ENCODE assay signal across 29 mouse cellular contexts in genomic region chr12:4042411-4042810, GRCm38 (mm10). TPM values are rescaled to one million over a fixed set of nuclear protein-coding genes. Genes with fewer than 3 reads are reported as not detected.
DNase-seq lines count a peak whose midpoint lies in the region; ATAC-seq and TF ChIP-seq lines count a peak whose summit lies in the region.
"Had no signal": no experiment of that assay in that cellular context is flagged by ENCODE, and none has a peak within 500 bp of the region (broad histone marks: within the 10 kb centered on the region; RNA-seq: fewer than 3 reads in every experiment).

No protein-coding gene starts in this region.

- WGBS in heart, embryonic 13.5 days, result 31% methylated on average over 5 of the region's 5 CpGs
- WGBS in heart, embryonic 14.5 days, result 24% methylated on average over 5 of the region's 5 CpGs
- WGBS in heart, embryonic 15.5 days, result 37% methylated on average over 5 of the region's 5 CpGs
- 67% methylated on average over 5 of the region's 5 CpGs for WGBS in stomach, postnatal 0 days

- DNase-seq in heart, adult 18-20 months, result peak; percentile 22 to 36
- DNase-seq in heart, postnatal 36 days, result no peak
- no peak for DNase-seq in heart, postnatal 14 days
- no peak for DNase-seq in stomach, postnatal 0 days (ENCODE audit: low spot score)
- DNase-seq: adrenal gland, postnatal 25 days; B cell, adult 2 months; cerebellum, adult 11-12 months; cerebellum, adult 9-11 months; embryo, embryonic 11 days; gastrocnemius, postnatal 14 days; kidney, adult 18-20 months; kidney, postnatal 36 days; layer of hippocampus, postnatal 36 days; liver; lung, adult 2 months; lung, postnatal 10 days; thymus, postnatal 14 days had no signal

- peak overlapping the region; percentile 61 for H3K9ac ChIP-seq in heart, embryonic 13.5 days
- H3K9ac ChIP-seq in heart, embryonic 14.5 days (ENCODE audit: low read length), result peak overlapping the region; percentile 28; the same call in 1 of the 2 replicates
- no peak overlapping the region for H3K9ac ChIP-seq in heart, embryonic 15.5 days
- H3K9ac ChIP-seq in stomach, postnatal 0 days (ENCODE audit: low read length), result no peak overlapping the region
- H3K9ac ChIP-seq: embryonic facial prominence, embryonic 13.5 days; liver, embryonic 14.5 days; neural tube, embryonic 13.5 days had no signal

- no peak overlapping the region for H3K4me3 ChIP-seq in heart, embryonic 13.5 days
- no peak overlapping the region for H3K4me3 ChIP-seq in heart, embryonic 14.5 days (ENCODE audit: control insufficient read depth in 1 of 2, insufficient read depth in 1 of 2, low read depth in 1 of 2, low read length in 2 of 2)
- no peak overlapping the region for H3K4me3 ChIP-seq in heart, embryonic 15.5 days
- H3K4me3 ChIP-seq in stomach, postnatal 0 days (ENCODE audit: low read depth, low read length), result no peak overlapping the region
- H3K4me3 ChIP-seq: embryonic facial prominence, embryonic 13.5 days; erythroblast, embryonic 14.5 days; myocyte; neural tube, embryonic 13.5 days had no signal

- H3K4me2 ChIP-seq in heart, embryonic 13.5 days, result peak overlapping the region; percentile 27
- peak overlapping the region; percentile 32; the same call in 1 of the 2 replicates for H3K4me2 ChIP-seq in heart, embryonic 14.5 days (ENCODE audit: low read length)
- H3K4me2 ChIP-seq in heart, embryonic 15.5 days, result peak overlapping the region; percentile 31
- no peak overlapping the region for H3K4me2 ChIP-seq in stomach, postnatal 0 days (replicated peaks; ENCODE audit: low read depth)
- H3K4me2 ChIP-seq: embryonic facial prominence, embryonic 13.5 days; neural tube, embryonic 13.5 days had no signal

- no peaks in the 10 kb centered on the region for H3K36me3 ChIP-seq in heart, embryonic 13.5 days
- no peaks in the 10 kb centered on the region for H3K36me3 ChIP-seq in heart, embryonic 14.5 days (ENCODE audit: control insufficient read depth, insufficient read depth, low read length)
- H3K36me3 ChIP-seq in heart, embryonic 15.5 days, result no peaks in the 10 kb centered on the region
- no peaks in the 10 kb centered on the region for H3K36me3 ChIP-seq in stomach, postnatal 0 days (ENCODE audit: control insufficient read depth, insufficient read depth, low read length)
- H3K36me3 ChIP-seq: embryonic facial prominence, embryonic 13.5 days; neural tube, embryonic 13.5 days had no signal

- intact Hi-C loops in heart, postnatal 36 days (cut with DNase I), result no loop called here
- intact Hi-C loops in heart, postnatal 14 days (cut with DNase I), result loop anchor here (5.0 kb wide), 1 partner anchor 35 kb away; no protein-coding TSS in a partner anchor

- TF ChIP-seq CTCF in stomach, postnatal 0 days (IDR thresholded peaks at IDR 0.05; ENCODE audit: low read depth), result no peak

- TF ChIP-seq EP300 in stomach, postnatal 0 days (optimal IDR thresholded peaks at IDR 0.05), result no peak

- ATAC-seq in heart, embryonic 13.5 days (ENCODE audit: extremely low read depth, insufficient number of reproducible peaks, low FRiP score, low TSS enrichment), result no peak
- no peak for ATAC-seq in heart, embryonic 14.5 days (ENCODE audit: insufficient number of reproducible peaks, insufficient read depth, low FRiP score, low read depth)
- no peak for ATAC-seq in heart, embryonic 15.5 days (replicated peaks; ENCODE audit: insufficient number of reproducible peaks, insufficient read depth, low FRiP score, low read depth)
- no peak for ATAC-seq in granulocyte monocyte progenitor cell, adult 5-6 weeks (replicated peaks; ENCODE audit: poor library complexity, severe bottlenecking)
- no peak for ATAC-seq in stomach, postnatal 0 days (ENCODE audit: low FRiP score, low TSS enrichment)
- ATAC-seq: forebrain, embryonic 16.5 days; hindbrain, embryonic 16.5 days had no signal

- H3K4me1 ChIP-seq in heart, embryonic 13.5 days, result peaks cover 48% of the 10 kb centered on the region
- H3K4me1 ChIP-seq in heart, embryonic 14.5 days (ENCODE audit: control insufficient read depth in 2 of 2, insufficient read depth in 2 of 2, low read length in 2 of 2), result peaks cover 21 to 33% of the 10 kb centered on the region in 2 experiments
- H3K4me1 ChIP-seq in heart, embryonic 15.5 days (replicated peaks), result peaks cover 42% of the 10 kb centered on the region
- peaks cover 2% of the 10 kb centered on the region; the same call in 1 of the 2 replicates for H3K4me1 ChIP-seq in stomach, postnatal 0 days (replicated peaks; ENCODE audit: control insufficient read depth, insufficient read depth)

- H3K9me3 ChIP-seq in heart, embryonic 13.5 days, result no peaks in the 10 kb centered on the region
- no peaks in the 10 kb centered on the region for H3K9me3 ChIP-seq in heart, embryonic 14.5 days (ENCODE audit: control insufficient read depth, low read length)
- no peaks in the 10 kb centered on the region for H3K9me3 ChIP-seq in heart, embryonic 15.5 days (replicated peaks)
- H3K9me3 ChIP-seq in stomach, postnatal 0 days (ENCODE audit: control insufficient read depth, low read length), result no peaks in the 10 kb centered on the region
- H3K9me3 ChIP-seq: embryonic facial prominence, embryonic 13.5 days; neural tube, embryonic 13.5 days had no signal

- H3K27me3 ChIP-seq in heart, embryonic 13.5 days (replicated peaks), result peaks cover 8% of the 10 kb centered on the region; the same call in 1 of the 2 replicates
- H3K27me3 ChIP-seq in heart, embryonic 14.5 days (ENCODE audit: control insufficient read depth, insufficient read depth, low read length), result no peaks in the 10 kb centered on the region; the same call in 1 of the 2 replicates
- no peaks in the 10 kb centered on the region for H3K27me3 ChIP-seq in heart, embryonic 15.5 days
- no peaks in the 10 kb centered on the region for H3K27me3 ChIP-seq in stomach, postnatal 0 days (ENCODE audit: control insufficient read depth, insufficient read depth, low read length)
- H3K27me3 ChIP-seq: neural tube, embryonic 13.5 days had no signal

- peak overlapping the region; percentile 86 for H3K27ac ChIP-seq in heart, embryonic 13.5 days (replicated peaks)
- H3K27ac ChIP-seq in heart, embryonic 14.5 days (replicated peaks in 1 of 2; ENCODE audit: control insufficient read depth in 1 of 2, insufficient read depth in 1 of 2, low read depth in 2 of 2, low read length in 2 of 2), result peak overlapping the region; percentile 54 to 72
- peak overlapping the region; percentile 73 for H3K27ac ChIP-seq in heart, embryonic 15.5 days
- H3K27ac ChIP-seq in stomach, postnatal 0 days (replicated peaks), result no peak overlapping the region
- H3K27ac ChIP-seq: embryonic facial prominence, embryonic 13.5 days; liver, embryonic 14.5 days; macrophage; neural tube, embryonic 13.5 days had no signal

RNA-seq across cellular contexts. Expression of gene Efr3b, which starts 3.7 kb away (rescaled TPM):
- 10 to 100 TPM in 1 of 2 experiments, 1 to 10 TPM in 1; 5.2 to 11.0 TPM for total RNA-seq in heart, adult 18-20 months (2021)
- 1 to 10 TPM; 6.3 to 6.4 TPM for total RNA-seq in heart, postnatal 36 days (2021)
- polyA plus RNA-seq in heart, embryonic 13.5 days (2015; fragmentation: Nextera tagmentation; extraction: Ambion mirVana), result 5.9 and 6.2 TPM in 2 replicates
- 10 to 100 TPM in 1 of 2 experiments, 1 to 10 TPM in 1; 9.4 to 10.1 TPM for total RNA-seq in heart, postnatal 14 days (2021)
- polyA plus RNA-seq in heart, embryonic 14.5 days (2014; fragmentation: Nextera tagmentation; extraction: Ambion mirVana), result 4.4 and 5.6 TPM in 2 replicates
- 5.1 and 5.4 TPM in 2 replicates for polyA plus RNA-seq in heart, embryonic 15.5 days (2015; fragmentation: Nextera tagmentation; extraction: Ambion mirVana)
- 0.21 and 0.58 TPM in 2 replicates for total RNA-seq in granulocyte monocyte progenitor cell, adult 5-6 weeks (2014; fragmentation: Nextera tagmentation)
- 0.13 and 0.21 TPM in 2 replicates for total RNA-seq in granulocyte monocyte progenitor cell, adult 5-6 weeks (2017)
- polyA plus RNA-seq in stomach, postnatal 0 days (2015; fragmentation: Nextera tagmentation; extraction: Ambion mirVana), result 0.76 and 0.99 TPM in 2 replicates
- polyA plus RNA-seq: erythroblast, embryonic 14.5 days had no signal

RNA-seq across cellular contexts. Expression of gene Dnajc27, which starts 40.0 kb away (rescaled TPM):
- 10 to 100 TPM in 1 of 2 experiments, 1 to 10 TPM in 1; 8.7 to 10.0 TPM for total RNA-seq in heart, adult 18-20 months (2021)
- total RNA-seq in heart, postnatal 36 days (2021), result 1 to 10 TPM; 6.5 to 8.3 TPM
- polyA plus RNA-seq in heart, embryonic 13.5 days (2015; fragmentation: Nextera tagmentation; extraction: Ambion mirVana), result 7.8 and 8.0 TPM in 2 replicates
- total RNA-seq in heart, postnatal 14 days (2021), result 1 to 10 TPM; 6.2 to 6.6 TPM
- polyA plus RNA-seq in heart, embryonic 14.5 days (2014; fragmentation: Nextera tagmentation; extraction: Ambion mirVana), result 7.8 and 8.7 TPM in 2 replicates
- 7.5 and 7.8 TPM in 2 replicates for polyA plus RNA-seq in heart, embryonic 15.5 days (2015; fragmentation: Nextera tagmentation; extraction: Ambion mirVana)
- total RNA-seq in granulocyte monocyte progenitor cell, adult 5-6 weeks (2014; fragmentation: Nextera tagmentation), result 9.2 and 9.9 TPM in 2 replicates
- 7.8 and 8.8 TPM in 2 replicates for total RNA-seq in granulocyte monocyte progenitor cell, adult 5-6 weeks (2017)
- polyA plus RNA-seq in stomach, postnatal 0 days (2015; fragmentation: Nextera tagmentation; extraction: Ambion mirVana), result 1.6 and 1.7 TPM in 2 replicates

Comparison
In these comparisons a context has a peak if more than half of its experiments do, and no peak if none do; other contexts are left out.
1. DNase-seq: peak in heart, adult 18-20 months (2 of 2); none in heart, postnatal 36 days (0 of 2), heart, postnatal 14 days (0 of 2) and stomach, postnatal 0 days (single experiment).
2. H3K9ac ChIP-seq: peak in heart, embryonic 13.5 days (single experiment) and heart, embryonic 14.5 days (single experiment); none in heart, embryonic 15.5 days (single experiment) and stomach, postnatal 0 days (single experiment).